Comparison of ENCODE assay signal across 8 mouse cellular contexts in the genomic region with DNA sequence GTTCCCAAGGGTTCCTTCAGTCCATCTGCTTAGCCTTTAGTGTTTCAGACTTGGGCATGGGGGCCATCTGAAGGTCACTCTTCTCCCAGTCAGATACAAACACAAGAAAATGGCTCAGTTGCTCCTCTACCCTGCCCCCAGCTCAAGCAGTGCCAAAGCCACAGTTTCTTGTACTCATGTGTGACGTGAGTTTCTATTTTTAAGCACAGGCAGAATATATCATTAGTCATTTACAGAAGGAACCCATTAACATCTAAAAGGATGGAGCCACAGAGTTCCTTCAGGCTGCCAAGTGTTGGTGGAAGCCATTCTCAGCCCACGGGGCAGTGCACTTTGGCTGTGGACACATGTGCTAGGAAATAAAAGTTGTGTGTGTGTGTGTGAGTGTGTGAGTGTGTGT.
DNase-seq lines count a peak whose midpoint lies in the region; ATAC-seq lines count a peak whose summit lies in the region.

No protein-coding gene starts in this region.

- no peak for ATAC-seq in cerebellum, adult (ENCODE audit: insufficient number of reproducible peaks, low FRiP score, low TSS enrichment)

- peak; percentile 12 to 17 for DNase-seq in layer of hippocampus, adult 8-10 months (ENCODE audit: low spot score in 2 of 2)
- no peak for DNase-seq in layer of hippocampus, adult 9-10 months (ENCODE audit: low spot score)
- DNase-seq in adrenal gland, postnatal 25 days, result peak; percentile 45
- DNase-seq in gastrocnemius, postnatal 25 days, result peak; percentile 55
- peak; percentile 59 for DNase-seq in kidney, adult 18-20 months
- peak; percentile 5 to 14 for DNase-seq in natural killer cell, adult 2 months (ENCODE audit: low spot score in 2 of 2)
- DNase-seq in yolk sac, embryonic 10.5 days (ENCODE audit: low spot score), result no peak

Comparison
In these comparisons a context has a peak if more than half of its experiments do, and no peak if none do; other contexts are left out.
1. DNase-seq: peak in layer of hippocampus, adult 8-10 months (2 of 2), adrenal gland, postnatal 25 days (single experiment), gastrocnemius, postnatal 25 days (single experiment), kidney, adult 18-20 months (single experiment) and natural killer cell, adult 2 months (2 of 2); none in layer of hippocampus, adult 9-10 months (single experiment) and yolk sac, embryonic 10.5 days (single experiment).